Mouse (Mus musculus): ENCODE measurements around the gene C1qtnf1. TPM values are rescaled to one million over a fixed set of nuclear protein-coding genes. Genes with fewer than 3 reads are reported as not detected.

C1qtnf1 gene
- polyA plus RNA-seq, 2 experiments = 1.1 to 1.4 TPM

DNA sequence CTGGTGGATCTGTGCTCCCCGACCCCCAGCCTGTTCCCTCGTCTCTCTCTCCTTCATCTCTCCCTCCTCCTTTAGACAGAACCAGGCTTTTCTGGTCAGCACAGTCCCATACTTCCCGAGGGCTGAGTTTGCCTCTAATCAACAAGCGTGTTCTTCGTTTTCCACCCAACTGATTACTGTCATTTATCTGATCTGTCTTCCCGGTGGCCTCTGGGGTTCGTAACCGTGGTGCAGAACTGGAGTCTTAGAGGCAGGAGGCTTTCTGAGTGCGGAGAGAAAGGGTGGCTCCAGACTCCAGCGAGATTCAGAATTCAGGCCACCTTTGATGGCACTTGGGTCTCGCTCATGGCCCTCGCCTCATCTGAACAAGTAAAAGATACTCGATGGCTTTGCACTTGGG is 6.1 kb downstream of the C1qtnf1 start:
- no peak overlapping the region for H3K27ac ChIP-seq
- H3K4me1 ChIP-seq (replicated peaks; ENCODE audit: control insufficient read depth in 2 of 2, insufficient read depth in 2 of 2, low read length in 1 of 2) = no peaks in the 10 kb centered on the region; a peak in 1 of 4 replicates
- H3K27me3 ChIP-seq (ENCODE audit: control insufficient read depth, insufficient read depth, low read length) = no peaks in the 10 kb centered on the region
- no peaks in the 10 kb centered on the region for H3K9me3 ChIP-seq (ENCODE audit: control insufficient read depth, low read length)
- TF ChIP-seq EP300 (IDR thresholded peaks at IDR 0.05; ENCODE audit: low read depth) (no peak), CTCF (IDR thresholded peaks at IDR 0.05; ENCODE audit: low read depth) (no peak)
- H3K36me3 ChIP-seq (replicated peaks; ENCODE audit: control insufficient read depth, insufficient read depth, low read depth) = no peaks in the 10 kb centered on the region
- DNase-seq (ENCODE audit: low read depth in 3 of 3, low spot score in 3 of 3) (no peak), ATAC-seq (ENCODE audit: insufficient read depth) (no peak)
- no peak overlapping the region for H3K9ac ChIP-seq (replicated peaks)
- no peak overlapping the region; the same call in 1 of the 2 replicates for H3K4me2 ChIP-seq (ENCODE audit: low read depth)
- H3K4me3 ChIP-seq (ENCODE audit: insufficient read depth in 1 of 2, low read depth in 2 of 2, low read length in 2 of 2) = no peak overlapping the region
- 30% methylated on average over 13 of the region's 13 CpGs for WGBS (ENCODE audit: insufficient replicate concordance)

GRCm38 (mm10) chr11:118436471-118436935 is 8.5 kb downstream of the C1qtnf1 start:
- TF ChIP-seq CTCF (IDR thresholded peaks at IDR 0.05; ENCODE audit: low read depth) (no peak), EP300 (IDR thresholded peaks at IDR 0.05; ENCODE audit: low read depth) (no peak)
- H3K36me3 ChIP-seq (replicated peaks; ENCODE audit: control insufficient read depth, insufficient read depth, low read depth) = no peaks in the 10 kb centered on the region
- 52% methylated on average over 6 of the region's 6 CpGs for WGBS (ENCODE audit: insufficient replicate concordance)
- H3K9ac ChIP-seq (replicated peaks) = no peak overlapping the region
- ATAC-seq (ENCODE audit: insufficient read depth) (no peak), DNase-seq (ENCODE audit: low read depth in 3 of 3, low spot score in 3 of 3) (no peak)
- H3K4me2 ChIP-seq (ENCODE audit: low read depth) = no peak overlapping the region
- no peak overlapping the region for H3K4me3 ChIP-seq (ENCODE audit: insufficient read depth in 1 of 2, low read depth in 2 of 2, low read length in 2 of 2)
- no peak overlapping the region for H3K27ac ChIP-seq
- no peaks in the 10 kb centered on the region; a peak in 1 of 4 replicates for H3K4me1 ChIP-seq (replicated peaks; ENCODE audit: control insufficient read depth in 2 of 2, insufficient read depth in 2 of 2, low read length in 1 of 2)
- no peaks in the 10 kb centered on the region for H3K27me3 ChIP-seq (ENCODE audit: control insufficient read depth, insufficient read depth, low read length)
- no peaks in the 10 kb centered on the region for H3K9me3 ChIP-seq (ENCODE audit: control insufficient read depth, low read length)

DNA sequence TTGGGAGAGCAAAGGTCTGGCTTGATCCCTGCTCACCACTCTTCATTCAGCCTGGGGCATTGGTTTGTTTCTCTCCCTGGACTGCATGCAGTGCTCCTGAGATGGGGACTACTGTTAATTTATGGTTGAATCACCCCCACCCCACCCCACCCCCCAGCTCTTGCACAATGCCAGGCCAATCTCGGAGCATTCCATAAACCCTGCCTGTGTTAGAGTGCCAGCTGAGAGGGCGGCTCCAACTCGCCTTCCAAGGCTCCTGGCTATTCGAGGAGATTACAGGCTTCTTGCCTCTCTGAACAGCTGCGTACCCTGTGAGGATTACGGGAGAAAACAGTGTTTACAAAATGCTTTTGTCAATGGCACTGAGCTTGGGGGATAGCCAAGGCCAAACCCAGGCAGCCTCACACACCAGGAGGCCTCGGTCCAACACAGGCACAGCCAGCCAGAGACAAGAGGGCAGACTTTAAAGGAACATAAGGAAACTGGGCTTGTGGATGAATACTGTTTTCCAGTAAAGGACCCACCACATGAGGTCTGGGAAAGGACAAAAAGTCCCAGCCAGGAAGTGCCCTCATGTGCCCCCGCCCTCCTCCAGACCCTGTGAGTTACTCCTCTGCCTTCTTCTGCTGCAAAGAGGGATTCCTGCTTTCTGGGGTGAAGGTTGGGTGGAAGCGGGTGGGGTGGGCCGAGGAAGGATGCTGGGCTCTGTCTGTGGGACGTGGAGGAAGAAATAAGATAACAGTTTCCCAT is 10.8 kb downstream of the C1qtnf1 start:
- ATAC-seq (ENCODE audit: insufficient read depth) = no peak
- Histone ChIP-seq H3K36me3 (replicated peaks; ENCODE audit: control insufficient read depth, insufficient read depth, low read depth) (no peaks in the 10 kb centered on the region), H3K4me3 (ENCODE audit: insufficient read depth in 1 of 2, low read depth in 2 of 2, low read length in 2 of 2) (no peak overlapping the region), H3K9me3 (ENCODE audit: control insufficient read depth, low read length) (no peaks in the 10 kb centered on the region), H3K9ac (replicated peaks) (no peak overlapping the region), H3K27me3 (ENCODE audit: control insufficient read depth, insufficient read depth, low read length) (no peaks in the 10 kb centered on the region), H3K4me1 (replicated peaks; ENCODE audit: control insufficient read depth in 2 of 2, insufficient read depth in 2 of 2, low read length in 1 of 2) (no peaks in the 10 kb centered on the region; a peak in 1 of 4 replicates), H3K4me2 (ENCODE audit: low read depth) (no peak overlapping the region), H3K27ac (no peak overlapping the region)
- TF ChIP-seq CTCF (IDR thresholded peaks at IDR 0.05; ENCODE audit: low read depth) (no peak), EP300 (IDR thresholded peaks at IDR 0.05; ENCODE audit: low read depth) (no peak)
- DNase-seq (ENCODE audit: low read depth in 3 of 3, low spot score in 3 of 3) = no peak
- 48% methylated on average over 11 of the region's 11 CpGs for WGBS (ENCODE audit: insufficient replicate concordance)

- WGBS (ENCODE audit: insufficient replicate concordance) = 62% methylated on average over 13 of the region's 13 CpGs
Observed at GRCm38 (mm10) chr11:118442691-118443090, 14.7 kb downstream of the C1qtnf1 start.

GRCm38 (mm10) chr11:118443201-118443970 is 15.4 kb downstream of the C1qtnf1 start:
- Histone ChIP-seq H3K36me3 (replicated peaks; ENCODE audit: control insufficient read depth, insufficient read depth, low read depth) (no peaks in the 10 kb centered on the region), H3K4me3 (ENCODE audit: insufficient read depth in 1 of 2, low read depth in 2 of 2, low read length in 2 of 2) (no peak overlapping the region), H3K27me3 (ENCODE audit: control insufficient read depth, insufficient read depth, low read length) (no peaks in the 10 kb centered on the region), H3K4me1 (replicated peaks; ENCODE audit: control insufficient read depth in 2 of 2, insufficient read depth in 2 of 2, low read length in 1 of 2) (no peaks in the 10 kb centered on the region), H3K27ac (no peak overlapping the region), H3K4me2 (ENCODE audit: low read depth) (no peak overlapping the region), H3K9me3 (ENCODE audit: control insufficient read depth, low read length) (no peaks in the 10 kb centered on the region), H3K9ac (replicated peaks) (no peak overlapping the region)
- no peak for TF ChIP-seq EP300 (IDR thresholded peaks at IDR 0.05; ENCODE audit: low read depth)
- TF ChIP-seq CTCF (IDR thresholded peaks at IDR 0.05; ENCODE audit: low read depth) = peak; percentile 91
- peak in 1 of 3 experiments; percentile 17 for DNase-seq (ENCODE audit: low read depth in 3 of 3, low spot score in 3 of 3)
- WGBS (ENCODE audit: insufficient replicate concordance) = 24% methylated on average over 11 of the region's 11 CpGs
- no peak for ATAC-seq (ENCODE audit: insufficient read depth)

More at GRCm38 (mm10) chr11:118442691-118443090, 14.7 kb downstream of the C1qtnf1 start:
- H3K4me1 ChIP-seq (replicated peaks; ENCODE audit: control insufficient read depth in 2 of 2, insufficient read depth in 2 of 2, low read length in 1 of 2) = no peaks in the 10 kb centered on the region
- no peak for ATAC-seq (ENCODE audit: insufficient read depth)
- H3K36me3 ChIP-seq (replicated peaks; ENCODE audit: control insufficient read depth, insufficient read depth, low read depth) = no peaks in the 10 kb centered on the region
- no peaks in the 10 kb centered on the region for H3K9me3 ChIP-seq (ENCODE audit: control insufficient read depth, low read length)
- no peak for DNase-seq (ENCODE audit: low read depth in 3 of 3, low spot score in 3 of 3)
- no peak overlapping the region for H3K4me2 ChIP-seq (ENCODE audit: low read depth)
- H3K27ac ChIP-seq = no peak overlapping the region
- no peak overlapping the region for H3K9ac ChIP-seq (replicated peaks)
- H3K4me3 ChIP-seq (ENCODE audit: insufficient read depth in 1 of 2, low read depth in 2 of 2, low read length in 2 of 2) = no peak overlapping the region
- TF ChIP-seq CTCF (IDR thresholded peaks at IDR 0.05; ENCODE audit: low read depth) = no peak
- TF ChIP-seq EP300 (IDR thresholded peaks at IDR 0.05; ENCODE audit: low read depth) = no peak
- H3K27me3 ChIP-seq (ENCODE audit: control insufficient read depth, insufficient read depth, low read length) = no peaks in the 10 kb centered on the region

All from liver, embryonic 14.5 days (tissue).